Mouse (Mus musculus) hematopoietic stem cell, adult 5-6 weeks (primary cell): ENCODE data around the gene Mat2b. TPM values are rescaled to one million over a fixed set of nuclear protein-coding genes. Genes with fewer than 3 reads are reported as not detected.

ENCODE experiments used
- ATAC-seq, 2 experiments: fragments of 125-278 bp in 1 of 2; replicated peaks in 1 of 2; 2 replicates each; pipeline ENCODE4 v1.8.0; 2016 to 2017; ENCODE audit warnings: inconsistent platforms in 2 of 2, mild to moderate bottlenecking in 2 of 2, moderate number of reproducible peaks in 2 of 2, low read depth in 1 of 2, moderate TSS enrichment in 1 of 2; ENCODE audit not compliant: low FRiP score in 2 of 2, poor library complexity in 2 of 2, severe bottlenecking in 2 of 2, insufficient read depth in 1 of 2, low TSS enrichment in 1 of 2
- total RNA-seq: library from RNA; stranded (forward); fragments of 172-1452, 232-1000 nt; gene quantifications from 2 replicates; pipeline ENCODE4 v1.2.3, GENCODE M21; 2017

Gene Mat2b
- total RNA-seq = 110 and 112 TPM in 2 replicates

- ATAC-seq = no peak
Observed at GRCm38 (mm10) chr11:40695103-40695502, at the start of gene Mat2b. TSS of gene Mat2b (minus strand) at chr11:40695203.

- no peak for ATAC-seq
Observed at GRCm38 (mm10) chr11:40744348-40744747, 49.3 kb upstream of the Mat2b start.

GRCm38 (mm10) chr11:40741605-40742262 lies 46.7 kb upstream of the Mat2b start:
- no peak for ATAC-seq

GRCm38 (mm10) chr11:40737369-40737768 lies 42.4 kb upstream of the Mat2b start:
- ATAC-seq = no peak

GRCm38 (mm10) chr11:40734251-40734752 lies 39.3 kb upstream of the Mat2b start:
- ATAC-seq = no peak

- peak; percentile 97 for ATAC-seq
Observed at GRCm38 (mm10) chr11:40733339-40734174, 38.6 kb upstream of the Mat2b start, which contains the start of the genes Hmmr and Nudcd2. TSS of gene Hmmr (minus strand) at chr11:40733422. TSS of gene Nudcd2 (plus strand) at chr11:40733667.

- ATAC-seq = 0 out of 4 replicates have a peak, but pooled peaks of 1 of the 2 experiments have one; percentile 2
Observed at GRCm38 (mm10) chr11:40732997-40733338, 38.0 kb upstream of the Mat2b start.

GRCm38 (mm10) chr11:40718324-40718723 lies 23.3 kb upstream of the Mat2b start:
- peak; percentile 53 to 62; a peak in 2 of 4 replicates for ATAC-seq

GRCm38 (mm10) chr11:40715524-40715923 lies 20.5 kb upstream of the Mat2b start:
- ATAC-seq = no peak

- peak; percentile 51 to 59 for ATAC-seq
Observed at GRCm38 (mm10) chr11:40713858-40714257, 18.9 kb upstream of the Mat2b start.

- ATAC-seq = peak; percentile 56 to 68; a peak in 3 of 4 replicates
Observed at GRCm38 (mm10) chr11:40709899-40710298, 14.9 kb upstream of the Mat2b start.

GRCm38 (mm10) chr11:40694311-40695087 lies 504 bp downstream of the Mat2b start:
- peak; percentile 29 to 34 for ATAC-seq

GRCm38 (mm10) chr11:40693366-40693951 lies 1.5 kb downstream of the Mat2b start:
- ATAC-seq = peak; percentile 33 to 34; a peak in 2 of 4 replicates

GRCm38 (mm10) chr11:40692511-40693365 lies 2.3 kb downstream of the Mat2b start:
- ATAC-seq = peak; percentile 86 to 88

GRCm38 (mm10) chr11:40692101-40692509 lies 2.9 kb downstream of the Mat2b start:
- 0 out of 4 replicates have a peak, but pooled peaks of 1 of the 2 experiments have one; percentile 1 for ATAC-seq

- no peak for ATAC-seq
Observed at GRCm38 (mm10) chr11:40690444-40691127, 4.4 kb downstream of the Mat2b start.
